Mouse (Mus musculus) limb, embryonic 14.5 days (tissue): ENCODE measurements around the gene Msl1. TPM values are rescaled to one million over a fixed set of nuclear protein-coding genes. Genes with fewer than 3 reads are reported as not detected.

Experiments used
- ATAC-seq: fragments of 200-750 bp; cut with Nextera tagmentation; 2 replicates; pipeline ENCODE4 v1.8.0; 2017; ENCODE audit warnings: low read depth, moderate number of reproducible peaks, moderate TSS enrichment; ENCODE audit not compliant: low FRiP score
- DNase-seq: peaks from one replicate; pipeline ENCODE4 v3.0.0-alpha.2; 2015; ENCODE audit warnings: low spot score
- H3K27ac ChIP-seq: fragments of 300-500 bp; sonication (generic); replicated peaks from 2 replicates; pipeline ENCODE4 v1.5.1; 2014; ENCODE audit warnings: low read depth, mild to moderate bottlenecking, low read length, moderate library complexity, mixed read lengths
- H3K27me3 ChIP-seq: fragments of 300-500 bp; sonication (generic); 2 replicates; pipeline ENCODE4 v1.6.1; 2014; ENCODE audit warnings: low read length, mixed read lengths; ENCODE audit not compliant: control insufficient read depth, insufficient read depth
- H3K36me3 ChIP-seq: fragments of 300-500 bp; sonication (generic); 2 replicates; pipeline ENCODE4 v1.6.1; 2014; ENCODE audit warnings: mild to moderate bottlenecking, low read length, moderate library complexity, mixed read lengths; ENCODE audit not compliant: control insufficient read depth, insufficient read depth
- H3K4me1 ChIP-seq: fragments of 300-500 bp; sonication (generic); 2 replicates; pipeline ENCODE4 v1.6.1; 2014; ENCODE audit warnings: antibody characterized with exemption, low read length, mixed read lengths; ENCODE audit not compliant: control insufficient read depth, insufficient read depth
- H3K4me2 ChIP-seq: fragments of 300-500 bp; sonication (generic); replicated peaks from 2 replicates; pipeline ENCODE4 v1.6.1; 2014; ENCODE audit warnings: low read depth, mild to moderate bottlenecking, low read length, moderate library complexity; ENCODE audit not compliant: severe bottlenecking
- H3K4me3 ChIP-seq: fragments of 300-500 bp; sonication (generic); replicated peaks from 2 replicates; pipeline ENCODE4 v1.5.1; 2014; ENCODE audit warnings: low read length
- H3K9ac ChIP-seq: fragments of 300-500 bp; sonication (generic); 2 replicates; pipeline ENCODE4 v1.6.1; 2014; ENCODE audit warnings: mild to moderate bottlenecking, low read depth, low read length, moderate library complexity; ENCODE audit not compliant: severe bottlenecking
- H3K9me3 ChIP-seq: fragments of 300-500 bp; sonication (generic); 2 replicates; pipeline ENCODE4 v1.6.1; 2016; ENCODE audit warnings: low read length; ENCODE audit not compliant: control insufficient read depth
- POLR2A ChIP-seq: fragments of 200-500 bp; IDR thresholded peaks from 2 replicates; pipeline ENCODE4 v1.8.0; 2012; ENCODE audit warnings: inconsistent platforms, mild to moderate bottlenecking, moderate library complexity, borderline replicate concordance; ENCODE audit not compliant: insufficient read depth, insufficient read length; ENCODE audit errors: extremely low read depth
- WGBS: fragments of 180-500 bp; shearing (Covaris S2); extraction: QIAGEN DNeasy Blood & Tissue Kit; methylation state at CpG from one replicate; pipeline ENCODE4 v1.1.7; 2014; 5-methylcytosine and 5-hydroxymethylcytosine counted together
- polyA plus RNA-seq, 2 experiments: library from polyadenylated mRNA; depleted of rRNA in 1 of 2; stranded (reverse) in 1 of 2; unstranded in 1 of 2; fragments of >200 nt; fragmentation: Nextera tagmentation in 1 of 2; extraction: Ambion mirVana in 1 of 2; gene quantifications; 2 replicates each; pipeline versions ENCODE4 v1.2.1 to v1.2.3; 2012 to 2014

Msl1 gene
- polyA plus RNA-seq, 2 experiments, result 19.8 to 81.1 TPM

- no peak for TF ChIP-seq POLR2A
- Histone ChIP-seq H3K27ac (peak overlapping the region; percentile 73; the same call in 1 of the 2 replicates), H3K4me2 (peak overlapping the region; percentile 50), H3K36me3 (peaks cover 13% of the 10 kb centered on the region), H3K27me3 (no peaks in the 10 kb centered on the region), H3K4me1 (peaks cover 90% of the 10 kb centered on the region), H3K4me3 (0 out of 2 replicates have a peak overlapping the region, but pooled peaks have one; percentile 4), H3K9ac (no peak overlapping the region), H3K9me3 (no peaks in the 10 kb centered on the region)
- 23% methylated on average over 15 of the region's 15 CpGs for WGBS
- ATAC-seq, result no peak
- peak; percentile 18 for DNase-seq
Observed at GRCm38 (mm10) chr11:98748506-98749416, 46.6 kb upstream of the Msl1 start.

DNA sequence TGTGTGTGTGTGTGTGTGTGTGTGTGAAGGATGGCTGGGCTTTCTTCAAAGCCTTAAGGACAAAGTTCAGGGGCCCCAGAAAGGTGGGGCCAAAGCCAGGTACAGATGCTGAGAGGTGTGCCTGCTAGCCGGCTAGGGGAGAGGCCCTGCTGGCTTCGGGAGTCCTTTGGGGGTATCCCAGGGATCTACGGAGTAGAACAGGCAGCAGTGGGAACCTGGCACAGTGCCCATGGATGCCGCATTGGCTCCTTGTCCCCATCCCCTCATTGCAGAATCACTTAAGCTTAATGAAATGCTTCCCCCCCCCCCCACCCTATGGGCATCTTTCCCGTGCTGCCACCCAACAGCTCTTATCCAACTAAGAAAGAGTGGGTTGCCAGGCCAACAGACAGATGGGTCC, 45.6 kb upstream of the Msl1 start:
- Histone ChIP-seq H3K4me3 (no peak overlapping the region), H3K36me3 (peaks cover 20% of the 10 kb centered on the region), H3K9me3 (no peaks in the 10 kb centered on the region), H3K4me2 (0 out of 2 replicates have a peak overlapping the region, but pooled peaks have one; percentile 16), H3K4me1 (peaks cover 87% of the 10 kb centered on the region), H3K9ac (no peak overlapping the region), H3K27ac (0 out of 2 replicates have a peak overlapping the region, but pooled peaks have one; percentile 65), H3K27me3 (no peaks in the 10 kb centered on the region)
- TF ChIP-seq POLR2A, result no peak
- ATAC-seq (no peak), DNase-seq (no peak)
- WGBS, result 42% methylated on average over 5 of the region's 5 CpGs

DNA sequence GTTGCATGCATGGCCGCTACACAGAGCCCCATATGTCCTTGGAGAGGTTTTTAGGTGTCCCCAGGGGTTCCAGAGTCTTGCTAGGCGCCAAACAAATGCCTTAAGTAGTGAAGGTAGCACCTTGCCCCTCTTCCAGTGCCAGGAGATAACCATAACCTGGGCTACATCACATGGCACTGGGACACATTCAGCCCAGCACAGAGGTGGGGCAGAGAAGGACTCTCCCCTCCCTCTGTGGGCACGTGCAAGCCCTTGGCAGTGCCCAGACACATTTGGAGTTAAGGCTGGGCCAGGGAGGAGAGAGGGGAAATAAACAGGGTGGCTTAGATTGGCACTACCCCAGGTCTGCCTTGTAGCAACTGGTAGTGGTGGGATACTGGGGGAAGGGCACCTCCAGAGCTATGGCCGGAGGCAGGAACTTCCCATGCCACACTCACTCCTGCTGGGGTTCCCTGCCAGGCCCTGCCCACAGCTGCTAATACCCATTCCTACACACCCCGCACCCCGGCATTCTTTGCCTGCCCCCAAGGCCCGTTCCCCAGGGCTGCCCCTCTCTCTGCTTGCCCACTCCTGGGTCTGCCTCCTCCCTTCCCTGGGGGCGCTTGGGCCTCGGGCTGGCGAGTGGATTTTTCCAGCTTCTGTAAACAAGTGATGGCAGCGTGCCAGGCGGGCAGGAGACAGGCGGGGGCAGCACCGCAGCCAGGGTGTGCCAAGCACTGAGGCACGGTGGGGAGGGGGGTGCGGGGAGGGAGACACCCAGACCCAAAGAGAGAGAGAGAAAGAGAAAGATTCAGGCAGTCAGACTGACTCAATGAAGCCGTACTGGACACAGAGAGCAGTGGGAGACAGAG, 44.7 kb upstream of the Msl1 start:
- peak overlapping the region; percentile 11; the same call in 1 of the 2 replicates for H3K4me3 ChIP-seq
- TF ChIP-seq POLR2A, result no peak
- 35% methylated on average over 17 of the region's 17 CpGs for WGBS
- no peak for ATAC-seq
- H3K27ac ChIP-seq, result peak overlapping the region; percentile 65
- H3K27me3 ChIP-seq, result no peaks in the 10 kb centered on the region
- H3K36me3 ChIP-seq, result peaks cover 23% of the 10 kb centered on the region
- H3K4me2 ChIP-seq, result peak overlapping the region; percentile 43
- H3K9me3 ChIP-seq, result no peaks in the 10 kb centered on the region
- H3K9ac ChIP-seq, result peak overlapping the region; percentile 34; the same call in 1 of the 2 replicates
- DNase-seq, result no peak
- H3K4me1 ChIP-seq, result peaks cover 81% of the 10 kb centered on the region

- Histone ChIP-seq H3K4me3 (peak overlapping the region; percentile 11; the same call in 1 of the 2 replicates), H3K9ac (peak overlapping the region; percentile 34; the same call in 1 of the 2 replicates), H3K36me3 (peaks cover 30% of the 10 kb centered on the region), H3K27me3 (no peaks in the 10 kb centered on the region), H3K27ac (peak overlapping the region; percentile 65), H3K4me2 (peak overlapping the region; percentile 43), H3K9me3 (no peaks in the 10 kb centered on the region), H3K4me1 (peaks cover 74% of the 10 kb centered on the region)
- no peak for DNase-seq
- TF ChIP-seq POLR2A, result no peak
- ATAC-seq, result no peak
- WGBS, result 21% methylated on average over 6 of the region's 6 CpGs
Observed at GRCm38 (mm10) chr11:98751221-98751782, 44.0 kb upstream of the Msl1 start.
